Mouse (Mus musculus) left cerebral cortex, adult 11 months (tissue): ENCODE results near the gene Cfap100.

Experiments used
- DNase-seq: peaks from one replicate; pipeline ENCODE4 v3.0.0; 2022; ENCODE audit warnings: low spot score

The Cfap100 gene

DNA sequence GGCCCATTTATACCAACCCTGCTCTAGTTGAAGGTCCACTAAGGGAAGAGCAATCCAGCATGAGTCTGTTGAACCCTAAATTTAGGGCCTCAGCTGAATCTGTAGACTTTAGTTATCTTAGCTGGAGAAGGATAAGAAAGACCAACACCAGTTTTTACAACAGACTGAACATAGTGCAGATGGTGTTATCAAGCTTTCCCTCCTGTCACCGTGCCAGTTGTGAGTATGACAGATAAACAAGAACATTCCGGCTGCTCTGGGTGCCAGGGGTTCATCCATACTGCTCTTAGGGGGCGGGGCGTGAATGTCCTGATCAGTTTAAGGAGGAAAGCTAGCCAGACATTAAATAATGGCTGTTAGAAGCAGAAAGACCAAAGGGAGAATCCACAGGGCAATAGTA, 54.0 kb downstream of the Cfap100 start:
- no peak for DNase-seq

DNA sequence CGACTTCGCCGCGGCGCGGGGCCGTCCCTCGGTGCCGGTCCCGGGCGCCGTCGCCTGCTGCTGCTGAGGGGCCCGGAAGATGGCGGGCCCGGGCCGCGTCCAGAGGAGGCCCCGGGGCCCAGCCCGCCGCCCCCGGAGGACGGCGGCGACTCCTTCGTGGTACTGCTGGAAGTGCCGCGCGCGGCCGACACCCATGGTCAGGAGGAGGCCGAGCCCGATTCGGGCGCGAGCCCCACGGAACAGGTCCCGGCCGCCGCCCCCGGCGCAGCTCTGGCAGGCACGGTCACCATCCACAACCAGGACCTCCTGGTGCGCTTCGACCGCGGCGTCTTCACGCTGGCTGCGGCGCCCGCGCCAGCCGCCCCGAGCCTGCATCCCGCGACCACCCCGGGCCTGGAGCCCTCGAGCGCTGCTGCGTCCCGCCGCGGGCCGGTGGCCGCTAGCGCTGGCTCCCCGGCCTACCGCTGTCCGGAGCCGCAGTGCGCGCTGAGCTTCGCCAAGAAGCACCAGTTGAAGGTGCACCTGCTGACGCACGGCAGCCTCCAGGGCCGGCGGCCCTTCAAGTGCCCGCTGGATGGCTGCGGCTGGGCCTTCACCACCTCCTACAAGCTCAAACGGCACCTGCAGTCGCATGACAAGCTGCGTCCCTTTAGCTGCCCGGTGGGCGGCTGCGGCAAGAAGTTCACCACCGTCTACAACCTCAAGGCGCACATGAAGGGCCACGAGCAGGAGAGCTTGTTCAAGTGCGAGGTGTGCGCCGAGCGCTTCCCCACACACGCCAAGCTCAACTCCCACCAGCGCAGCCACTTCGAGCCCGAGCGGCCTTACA, 58.7 kb downstream of the Cfap100 start:
- no peak for DNase-seq

DNA sequence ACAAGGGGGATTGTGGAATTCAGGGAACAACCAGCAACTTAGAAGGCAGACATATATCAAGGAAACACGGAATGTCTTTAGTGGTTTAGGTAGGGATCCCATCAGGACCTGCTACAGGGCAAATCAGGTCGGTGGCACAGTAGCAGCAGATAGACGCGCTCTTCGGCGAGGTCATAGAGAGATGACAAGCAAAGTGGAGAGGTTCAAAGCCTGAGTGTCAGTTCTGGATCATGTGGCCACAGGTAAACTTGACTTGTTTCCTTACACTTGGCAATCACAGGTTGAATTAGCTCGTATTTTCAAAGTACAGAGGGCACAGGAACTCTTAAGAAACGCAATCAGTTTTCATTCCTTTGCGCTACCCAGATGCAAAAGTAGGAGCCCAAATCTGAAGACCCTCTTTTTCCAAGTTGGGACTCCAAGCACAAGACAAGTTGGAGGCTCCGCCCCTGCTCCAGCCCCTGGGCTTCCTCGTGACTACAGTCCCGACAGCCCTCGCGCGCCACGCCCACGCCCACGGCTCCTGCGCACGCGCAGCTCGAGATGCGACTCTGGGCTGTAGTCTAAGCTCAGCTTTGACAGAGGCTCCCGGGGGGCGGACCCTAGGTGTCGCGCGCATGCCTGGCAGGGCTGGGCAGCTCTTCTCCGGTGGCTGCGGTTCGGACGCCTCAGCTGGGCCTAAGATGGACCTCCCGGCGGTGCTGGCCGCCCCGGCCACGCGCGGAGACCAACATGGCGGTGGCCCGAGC, 59.4 kb downstream of the Cfap100 start, which contains the start of gene Zxdc:
TSS of gene Zxdc (plus strand) at position 517 of the 749 bp plus-strand sequence.
- peak; percentile 99 for DNase-seq

DNA sequence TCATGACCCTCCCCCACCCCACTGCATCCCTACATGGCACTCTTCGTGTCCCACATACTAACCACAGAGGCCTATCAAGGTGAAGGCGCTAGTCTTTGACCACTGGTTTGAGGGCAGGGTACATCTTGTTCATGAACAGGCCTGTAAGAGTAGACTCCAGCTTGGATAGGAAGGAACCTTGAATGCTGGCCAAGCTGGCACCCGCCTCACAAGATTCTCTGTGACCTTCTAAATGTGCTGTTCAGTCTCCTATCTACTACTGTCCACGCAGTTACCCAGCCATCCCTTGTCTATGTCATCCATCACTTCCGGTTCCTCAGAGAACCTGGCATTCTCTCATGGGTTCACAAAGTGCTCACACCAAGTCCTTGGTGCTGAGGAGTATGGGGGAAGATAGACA, 65.3 kb downstream of the Cfap100 start:
- DNase-seq: no peak

DNA sequence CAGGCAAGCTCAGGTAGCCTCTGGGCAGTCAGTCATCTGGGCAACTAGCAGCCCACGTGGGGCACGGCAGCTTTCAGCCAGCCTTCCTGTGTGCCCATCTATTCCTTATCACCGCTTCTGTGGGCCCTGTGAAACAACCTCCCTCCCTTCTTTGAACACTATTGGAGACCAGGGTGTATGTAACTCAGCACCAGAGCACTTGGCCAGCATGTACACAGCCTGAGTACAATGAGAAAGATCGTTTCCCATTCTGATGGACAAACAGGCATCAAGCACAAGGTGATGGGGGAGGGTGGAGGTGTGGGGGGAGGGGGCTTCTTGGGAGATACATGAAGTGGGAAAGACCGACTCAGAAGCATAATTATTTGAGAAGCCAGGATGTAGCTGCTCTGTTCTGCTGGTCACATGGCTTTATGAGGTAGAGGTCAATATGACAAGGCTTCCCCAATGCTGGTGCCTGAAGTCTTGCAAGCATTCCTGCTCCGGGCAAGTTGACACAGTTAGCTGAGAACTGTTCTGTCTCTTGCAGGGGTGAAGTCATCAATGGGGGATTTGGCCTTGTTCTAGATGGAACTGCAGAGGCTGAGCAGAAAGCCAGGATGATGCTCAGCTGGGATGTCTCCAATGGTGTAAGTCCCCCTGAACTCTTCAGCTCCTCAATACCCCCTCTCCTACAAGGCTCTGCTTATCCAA, 67.5 kb downstream of the Cfap100 start:
- no peak for DNase-seq

DNA sequence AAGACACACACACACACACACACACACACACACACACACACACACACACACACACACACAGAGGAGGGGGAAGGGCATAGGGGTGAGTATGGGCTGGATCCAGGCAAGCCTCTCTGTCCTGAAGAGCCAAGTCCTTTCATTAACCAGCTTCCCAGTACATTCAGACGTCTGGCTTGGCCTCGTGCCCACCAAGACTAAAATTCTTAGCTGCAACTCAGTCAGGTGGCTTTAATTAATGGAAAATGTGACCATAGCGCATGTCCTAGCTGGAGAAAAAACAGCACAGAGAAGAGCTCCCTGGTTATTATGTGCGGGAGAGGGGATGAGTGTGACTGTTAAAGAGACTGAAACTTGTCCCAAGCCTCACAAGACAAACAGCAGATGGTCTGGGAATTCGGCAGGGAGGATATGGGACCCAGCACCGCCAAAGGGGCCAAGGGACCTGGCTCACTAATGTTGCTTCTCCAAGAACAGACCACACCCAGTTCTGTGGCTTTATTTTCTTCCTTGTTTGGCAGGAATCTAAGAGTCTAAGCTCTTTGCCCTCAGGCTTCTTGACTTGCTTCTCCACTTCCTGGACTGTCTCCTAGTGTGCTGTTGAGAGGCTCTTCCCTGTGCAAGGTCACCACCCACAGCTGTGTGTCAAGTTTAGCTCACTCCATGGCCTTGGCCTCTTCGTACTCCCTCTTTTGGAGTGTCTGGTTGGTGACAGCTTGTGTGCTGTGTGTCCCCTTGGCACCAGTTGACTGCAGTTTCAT, 68.4 kb downstream of the Cfap100 start:
- no peak for DNase-seq

DNA sequence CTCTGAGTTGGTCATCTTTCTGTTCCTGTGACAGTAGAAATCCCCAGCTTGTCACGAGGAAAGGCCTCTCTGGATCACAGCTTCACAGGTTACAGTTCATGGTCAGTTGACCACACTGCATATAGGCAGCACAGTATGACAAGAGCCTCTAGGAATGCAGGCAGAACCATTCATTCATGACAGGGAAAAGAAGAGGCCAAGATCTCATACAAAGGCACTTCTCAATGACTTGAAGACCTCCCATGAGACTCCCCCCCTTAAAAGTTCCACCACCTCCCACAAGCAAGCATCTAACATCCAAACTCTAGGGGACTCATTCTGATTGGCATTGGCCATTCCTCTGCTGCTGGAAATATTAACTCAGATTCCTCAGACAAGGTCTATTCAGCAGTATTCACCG, 69.2 kb downstream of the Cfap100 start:
- DNase-seq: no peak

DNA sequence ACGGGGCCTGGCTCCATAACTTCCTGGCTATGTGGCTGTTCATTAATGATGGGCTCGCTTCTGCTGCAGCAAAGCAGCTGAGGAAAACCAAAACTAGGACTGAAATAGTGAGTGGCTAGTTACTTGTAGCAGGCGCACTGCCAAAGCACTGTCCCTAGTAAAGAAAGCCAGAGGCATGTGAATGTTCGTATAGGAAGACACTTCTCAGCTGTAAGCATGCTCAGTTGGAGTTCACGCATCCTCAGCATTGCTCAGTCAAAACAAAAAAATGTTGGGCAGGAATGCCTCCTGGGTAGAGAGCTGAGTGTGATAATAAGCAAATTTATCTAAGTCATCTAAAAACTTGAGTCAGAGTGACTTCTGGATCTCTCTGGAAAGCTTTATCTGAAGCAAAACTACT, 70.5 kb downstream of the Cfap100 start:
- no peak for DNase-seq
